Mouse (Mus musculus) neural tube, embryonic 12.5 days (tissue): ENCODE data around the gene Pak7. TPM values are rescaled to one million over a fixed set of nuclear protein-coding genes. Genes with fewer than 3 reads are reported as not detected.

ENCODE experiments used
- ATAC-seq: fragments of 200-750 bp; cut with Nextera tagmentation; 2 replicates; pipeline ENCODE4 v1.8.0; 2017; ENCODE audit warnings: low read depth, mild to moderate bottlenecking, moderate TSS enrichment, moderate library complexity; ENCODE audit not compliant: low FRiP score
- H3K27ac ChIP-seq: fragments of 300-500 bp; sonication (generic); 2 replicates; pipeline ENCODE4 v1.5.1; 2016
- H3K27me3 ChIP-seq: fragments of 300-500 bp; sonication (generic); replicated peaks from 2 replicates; pipeline ENCODE4 v1.6.1; 2016; ENCODE audit warnings: mild to moderate bottlenecking
- H3K36me3 ChIP-seq: fragments of 300-500 bp; sonication (generic); 2 replicates; pipeline ENCODE4 v1.6.1; 2016; ENCODE audit warnings: mild to moderate bottlenecking
- H3K4me1 ChIP-seq: fragments of 300-500 bp; sonication (generic); 2 replicates; pipeline ENCODE4 v1.6.1; 2016
- H3K4me2 ChIP-seq: fragments of 300-500 bp; sonication (generic); replicated peaks from 2 replicates; pipeline ENCODE4 v1.6.1; 2016; ENCODE audit warnings: mild to moderate bottlenecking
- H3K4me3 ChIP-seq: fragments of 300-500 bp; sonication (generic); 2 replicates; pipeline ENCODE4 v1.5.1; 2016
- H3K9ac ChIP-seq: fragments of 300-500 bp; sonication (generic); 2 replicates; pipeline ENCODE4 v1.6.1; 2016; ENCODE audit warnings: mild to moderate bottlenecking
- H3K9me3 ChIP-seq: fragments of 300-500 bp; sonication (generic); 2 replicates; pipeline ENCODE4 v1.6.1; 2016; ENCODE audit warnings: mild to moderate bottlenecking
- WGBS: fragments of 180-500 bp; shearing (Covaris S2); methylation state at CpG from one replicate; pipeline ENCODE4 v1.1.7; 2016; 5-methylcytosine and 5-hydroxymethylcytosine counted together
- polyA plus RNA-seq: library from polyadenylated mRNA; unstranded; fragments of >200 nt; fragmentation: Nextera tagmentation; extraction: Ambion mirVana; gene quantifications from 2 replicates; pipeline ENCODE4 v1.2.1, GENCODE M21; 2016

Gene Pak7
- polyA plus RNA-seq, 1 experiment from 2014 or later, result 18.5 TPM

DNA sequence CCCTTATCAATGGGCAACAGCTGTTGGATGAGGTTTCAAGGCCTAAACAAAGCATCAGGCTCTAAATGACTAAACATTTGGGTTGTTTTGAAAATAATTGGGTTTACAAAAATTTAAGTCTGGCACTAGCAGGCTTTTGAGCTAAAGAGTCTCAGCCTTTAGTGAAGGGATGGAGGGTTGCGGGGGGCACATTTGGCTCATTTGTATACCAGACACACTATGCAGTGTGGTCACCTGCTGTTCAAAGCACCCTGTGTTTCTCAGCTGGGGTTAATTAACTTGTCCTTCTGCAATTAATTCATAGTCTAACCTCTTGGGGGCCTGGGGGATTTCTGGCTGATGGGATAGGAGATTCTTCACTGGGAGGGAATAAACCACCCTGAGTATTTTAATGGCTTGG, 323.4 kb downstream of the Pak7 start:
- H3K4me1 ChIP-seq, result peaks cover 8% of the 10 kb centered on the region
- no peak overlapping the region for H3K9ac ChIP-seq
- H3K27me3 ChIP-seq, result peaks cover 15% of the 10 kb centered on the region
- no peaks in the 10 kb centered on the region for H3K9me3 ChIP-seq
- peaks cover 5% of the 10 kb centered on the region for H3K36me3 ChIP-seq
- 0 out of 2 replicates have a peak, but pooled peaks have one; percentile 57 for ATAC-seq
- peak overlapping the region; percentile 41; the same call in 1 of the 2 replicates for H3K4me2 ChIP-seq
- WGBS, result 65% methylated on average over 1 of the region's 1 CpGs
- H3K4me3 ChIP-seq, result no peak overlapping the region
- no peak overlapping the region; the same call in 1 of the 2 replicates for H3K27ac ChIP-seq

DNA sequence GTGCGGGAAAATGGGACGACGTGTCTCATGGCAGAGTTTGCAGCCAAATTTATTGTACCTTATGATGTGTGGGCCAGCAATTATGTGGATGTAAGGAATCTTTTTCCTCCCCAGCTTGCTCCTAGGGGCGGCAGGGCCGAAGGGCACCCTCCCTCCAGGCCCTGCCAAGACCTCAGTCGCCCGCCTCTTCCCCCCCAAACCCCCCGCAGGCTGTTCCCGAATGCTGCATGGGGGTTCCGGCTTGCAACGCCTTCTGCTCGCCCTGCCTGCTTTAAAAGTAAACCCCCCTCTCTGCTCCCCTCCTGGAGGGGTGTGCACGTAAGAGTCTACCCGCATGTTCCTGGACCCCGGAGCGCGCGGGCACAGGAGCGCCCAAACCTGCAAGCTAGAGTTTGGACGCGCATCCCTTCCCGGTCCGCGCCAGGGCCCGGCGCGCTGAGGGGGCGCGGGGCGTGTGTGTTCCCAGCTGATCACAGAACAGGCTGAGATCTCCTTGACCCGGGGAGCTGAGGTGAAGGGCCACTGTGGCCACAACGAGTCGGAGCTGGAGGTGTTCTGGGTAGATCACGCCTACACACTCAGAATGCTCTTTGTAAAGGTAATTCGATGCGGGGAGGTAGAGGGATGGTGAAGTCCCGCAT, 328.6 kb downstream of the Pak7 start:
- Histone ChIP-seq H3K27me3 (peaks cover 35% of the 10 kb centered on the region), H3K9ac (peak overlapping the region; percentile 81), H3K36me3 (no peaks in the 10 kb centered on the region), H3K27ac (peak overlapping the region; percentile 72), H3K9me3 (no peaks in the 10 kb centered on the region), H3K4me1 (peaks cover 7% of the 10 kb centered on the region), H3K4me2 (peak overlapping the region; percentile 64), H3K4me3 (peak overlapping the region; percentile 47)
- no peak for ATAC-seq
- 1% methylated on average over 37 of the region's 37 CpGs for WGBS

DNA sequence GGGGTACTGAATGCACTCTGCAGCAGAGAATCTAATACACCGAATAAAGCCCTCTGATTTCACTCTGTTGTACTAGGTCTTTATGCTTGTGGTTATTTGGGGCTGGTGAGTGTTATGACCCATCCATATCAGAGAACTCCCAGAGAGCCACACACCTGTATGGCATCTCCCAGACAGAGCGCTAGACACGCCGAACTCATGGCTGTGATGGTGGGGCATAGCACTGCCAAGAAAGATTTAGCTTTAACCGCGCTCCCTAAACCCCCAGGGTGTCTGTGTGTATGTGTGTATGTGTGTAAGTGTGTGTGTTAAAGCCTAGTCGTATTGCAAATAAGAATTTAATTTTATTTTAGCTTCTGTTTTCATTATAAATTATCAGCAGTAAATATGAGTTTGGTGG, 329.4 kb downstream of the Pak7 start:
- Histone ChIP-seq H3K27ac (peak overlapping the region; percentile 72), H3K4me3 (peak overlapping the region; percentile 47), H3K4me1 (peaks cover 7% of the 10 kb centered on the region), H3K4me2 (peak overlapping the region; percentile 64), H3K36me3 (no peaks in the 10 kb centered on the region), H3K9me3 (no peaks in the 10 kb centered on the region), H3K9ac (peak overlapping the region; percentile 81), H3K27me3 (peaks cover 35% of the 10 kb centered on the region)
- WGBS, result 4% methylated on average over 7 of the region's 7 CpGs
- ATAC-seq, result peak; percentile 31; the same call in 1 of the 2 replicates

DNA sequence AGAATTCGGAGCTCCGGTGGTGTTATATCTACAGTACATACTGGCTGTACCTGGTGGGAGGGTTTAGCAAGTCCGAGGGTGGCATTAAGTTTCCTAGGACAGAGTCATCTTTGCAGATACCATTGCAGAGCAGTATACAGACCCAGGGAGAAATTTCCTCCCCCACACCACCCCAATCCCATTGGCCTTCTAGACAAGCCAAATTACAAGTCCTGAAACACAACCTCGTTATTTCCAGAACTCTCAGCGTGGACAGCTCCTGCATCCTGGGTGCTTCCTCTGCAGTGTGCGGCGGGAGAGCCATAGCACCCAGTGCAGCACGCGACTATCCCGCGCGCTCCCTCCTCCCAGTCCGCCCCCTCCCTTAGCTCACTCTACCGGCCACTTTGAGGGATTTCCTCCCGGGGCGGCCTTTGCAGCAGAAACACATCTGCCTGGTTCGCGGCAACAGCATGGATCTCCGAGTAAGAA, 329.9 kb downstream of the Pak7 start:
- peaks cover 35% of the 10 kb centered on the region for H3K27me3 ChIP-seq
- H3K4me3 ChIP-seq, result peak overlapping the region; percentile 47
- H3K9me3 ChIP-seq, result no peaks in the 10 kb centered on the region
- ATAC-seq, result peak; percentile 69
- H3K9ac ChIP-seq, result peak overlapping the region; percentile 81
- peak overlapping the region; percentile 64 for H3K4me2 ChIP-seq
- H3K4me1 ChIP-seq, result peaks cover 7% of the 10 kb centered on the region
- H3K36me3 ChIP-seq, result no peaks in the 10 kb centered on the region
- 4% methylated on average over 19 of the region's 19 CpGs for WGBS
- H3K27ac ChIP-seq, result peak overlapping the region; percentile 72

DNA sequence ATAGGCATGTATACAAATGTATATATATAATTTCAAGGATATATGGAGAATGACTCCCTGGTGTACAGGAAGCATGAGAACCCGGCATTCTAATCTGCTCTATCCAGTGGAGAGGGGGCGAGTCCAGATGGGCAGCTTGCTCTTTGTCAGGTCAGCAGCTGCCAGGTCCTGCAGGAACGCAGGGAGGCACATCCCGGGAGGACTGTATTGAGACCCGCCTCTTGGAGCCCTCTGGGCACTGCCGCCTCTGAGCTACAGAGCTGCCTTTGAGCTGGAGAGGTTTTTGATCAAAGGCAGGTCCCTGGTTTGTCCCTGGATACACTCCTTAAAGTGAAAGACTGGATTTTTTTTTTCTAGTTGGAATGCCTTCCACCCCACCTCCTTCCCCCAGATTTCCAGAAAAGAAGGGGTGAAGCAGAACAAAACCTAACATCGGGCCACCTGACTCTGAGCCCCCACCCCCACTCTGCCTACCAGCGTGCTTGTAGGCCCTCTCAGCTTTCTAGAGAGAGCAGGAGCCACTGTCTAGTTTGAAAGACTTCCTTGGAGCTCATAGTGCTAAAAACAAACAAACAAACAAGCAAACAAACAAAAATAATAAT, 336.0 kb downstream of the Pak7 start, which contains the start of gene Lamp5:
Lamp5 (plus strand) TSS at position 552 of the 602 bp plus-strand sequence.
- no peaks in the 10 kb centered on the region for H3K27me3 ChIP-seq
- no peaks in the 10 kb centered on the region for H3K9me3 ChIP-seq
- H3K4me3 ChIP-seq, result peak within 1 kb of the TSS; percentile 34
- H3K36me3 ChIP-seq, result no peaks in the 10 kb centered on the region
- peak within 1 kb of the TSS; percentile 59 for H3K4me2 ChIP-seq
- WGBS, result 2% methylated on average over 8 of the region's 8 CpGs
- peak within 1 kb of the TSS; percentile 87 for H3K27ac ChIP-seq
- H3K9ac ChIP-seq, result peak within 1 kb of the TSS; percentile 57
- ATAC-seq, result peak; percentile 61
- H3K4me1 ChIP-seq, result peaks cover 3% of the 10 kb centered on the region

DNA sequence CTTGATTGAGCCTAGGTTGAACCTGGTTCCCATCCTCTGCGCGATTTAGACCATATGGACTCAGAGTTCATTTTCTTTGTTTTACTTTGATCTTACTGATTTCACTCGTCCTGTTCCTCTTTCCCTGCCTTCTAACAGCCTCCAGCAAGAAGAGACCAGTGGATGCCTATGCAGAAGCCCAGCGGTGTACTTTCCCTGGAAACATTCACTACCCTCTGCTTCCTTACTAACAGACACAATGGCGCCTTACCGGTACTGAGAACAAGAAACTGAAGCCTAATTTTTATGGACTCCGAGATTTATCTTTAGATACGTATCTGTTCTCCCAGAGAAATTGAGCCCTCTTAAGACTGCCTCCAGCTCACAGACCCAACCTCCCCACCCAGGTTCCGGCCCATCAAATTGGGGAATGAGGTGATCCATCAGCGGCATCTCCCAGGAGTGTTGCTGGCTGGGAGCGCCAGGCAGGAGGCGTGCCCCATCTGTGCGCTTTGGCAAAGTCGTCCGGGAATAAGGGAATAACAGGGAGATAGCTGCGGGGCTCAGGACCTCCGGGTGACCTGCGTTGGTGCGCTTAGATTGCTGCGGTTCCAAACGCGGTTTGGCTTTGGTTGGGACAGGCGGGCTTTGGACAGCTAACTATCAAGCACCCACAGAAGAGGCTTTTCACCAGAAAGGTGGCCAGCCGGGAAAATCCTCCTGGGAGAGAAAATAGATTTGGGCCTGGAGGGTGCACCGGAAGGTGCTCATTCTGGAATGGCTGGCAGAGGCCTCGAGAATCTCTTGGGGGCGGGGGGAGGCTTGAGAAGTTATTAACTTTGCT, 336.8 kb downstream of the Pak7 start:
- peak overlapping the region; percentile 57 for H3K9ac ChIP-seq
- H3K36me3 ChIP-seq, result no peaks in the 10 kb centered on the region
- WGBS, result 14% methylated on average over 27 of the region's 27 CpGs
- H3K27me3 ChIP-seq, result no peaks in the 10 kb centered on the region
- H3K9me3 ChIP-seq, result no peaks in the 10 kb centered on the region
- H3K27ac ChIP-seq, result peak overlapping the region; percentile 87
- peak overlapping the region; percentile 34 for H3K4me3 ChIP-seq
- peak overlapping the region; percentile 59 for H3K4me2 ChIP-seq
- peak; percentile 87 for ATAC-seq
- peaks cover 3% of the 10 kb centered on the region for H3K4me1 ChIP-seq

DNA sequence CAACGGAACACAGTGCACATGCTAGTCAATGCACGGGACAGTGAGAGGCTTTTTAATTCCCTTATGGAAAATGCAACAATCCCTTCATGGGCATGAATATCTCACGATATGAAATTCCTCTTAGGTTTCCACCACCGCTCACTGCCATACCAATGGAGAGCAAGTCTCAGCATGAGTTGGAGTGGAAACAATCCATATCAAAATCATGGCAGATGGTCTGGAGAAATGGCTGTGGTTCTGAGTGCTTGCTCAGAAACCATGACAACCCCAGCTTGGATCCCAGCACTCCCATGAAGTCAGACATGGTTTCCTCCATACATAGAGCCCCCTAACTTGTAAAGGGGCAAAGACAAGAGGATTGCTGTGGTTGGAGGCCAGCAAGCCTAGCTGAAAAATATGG, 339.3 kb downstream of the Pak7 start:
- Histone ChIP-seq H3K4me3 (no peak overlapping the region), H3K27me3 (no peaks in the 10 kb centered on the region), H3K9ac (no peak overlapping the region), H3K4me1 (peaks cover 3% of the 10 kb centered on the region), H3K27ac (no peak overlapping the region), H3K9me3 (no peaks in the 10 kb centered on the region), H3K4me2 (no peak overlapping the region), H3K36me3 (no peaks in the 10 kb centered on the region)
- no peak for ATAC-seq
- 88% methylated on average over 4 of the region's 4 CpGs for WGBS

Other genes with a start within 250 kb of the Pak7 start
- gene Ankef1, start 113.9 kb upstream of the Pak7 start, polyA plus RNA-seq, result 0.44 and 0.59 TPM in 2 replicates